Mouse (Mus musculus) midbrain, embryonic 14.5 days (tissue): Measurements from ENCODE around the gene Tbc1d1. TPM values are rescaled to one million over a fixed set of nuclear protein-coding genes. Genes with fewer than 3 reads are reported as not detected.

Experiments used
- ATAC-seq: fragments of 200-750 bp; cut with Nextera tagmentation; 2 replicates; pipeline ENCODE4 v1.8.0; 2017; ENCODE audit warnings: moderate number of reproducible peaks, moderate library complexity; ENCODE audit not compliant: low FRiP score, low TSS enrichment
- DNase-seq: peaks from one replicate; pipeline ENCODE4 v3.0.0-alpha.2; 2015
- H3K27ac ChIP-seq: fragments of 300-500 bp; sonication (generic); replicated peaks from 2 replicates; pipeline ENCODE4 v1.5.1; 2014; ENCODE audit warnings: mild to moderate bottlenecking, low read depth, low read length, moderate library complexity
- H3K27me3 ChIP-seq: fragments of 300-500 bp; sonication (generic); 2 replicates; pipeline ENCODE4 v1.6.1; 2014; ENCODE audit warnings: low read length, control low read depth, mixed read lengths; ENCODE audit not compliant: control insufficient read depth, insufficient read depth
- H3K36me3 ChIP-seq: fragments of 300-500 bp; sonication (generic); 2 replicates; pipeline ENCODE4 v1.6.1; 2014; ENCODE audit warnings: low read length, control low read depth; ENCODE audit not compliant: control insufficient read depth, insufficient read depth
- H3K4me1 ChIP-seq: fragments of 300-500 bp; sonication (generic); 2 replicates; pipeline ENCODE4 v1.6.1; 2014; ENCODE audit warnings: mild to moderate bottlenecking, antibody characterized with exemption, low read length, control low read depth; ENCODE audit not compliant: control insufficient read depth, insufficient read depth
- H3K4me2 ChIP-seq: fragments of 300-500 bp; sonication (generic); 2 replicates; pipeline ENCODE4 v1.6.1; 2014; ENCODE audit warnings: mild to moderate bottlenecking, low read length, moderate library complexity
- H3K4me3 ChIP-seq: fragments of 300-500 bp; sonication (generic); replicated peaks from 2 replicates; pipeline ENCODE4 v1.5.1; 2014; ENCODE audit warnings: low read depth, low read length
- H3K9ac ChIP-seq: fragments of 300-500 bp; sonication (generic); replicated peaks from 2 replicates; pipeline ENCODE4 v1.6.1; 2014; ENCODE audit warnings: mild to moderate bottlenecking, low read length, moderate library complexity
- H3K9me3 ChIP-seq: fragments of 300-500 bp; sonication (generic); 2 replicates; pipeline ENCODE4 v1.6.1; 2016; ENCODE audit warnings: low read length, control low read depth, mixed read lengths; ENCODE audit not compliant: control insufficient read depth
- WGBS: fragments of 180-500 bp; shearing (Covaris S2); extraction: QIAGEN DNeasy Blood & Tissue Kit; methylation state at CpG from one replicate; pipeline ENCODE4 v1.1.7; 2014; 5-methylcytosine and 5-hydroxymethylcytosine counted together
- polyA plus RNA-seq: library from polyadenylated mRNA; unstranded; fragments of >200 nt; fragmentation: Nextera tagmentation; extraction: Ambion mirVana; gene quantifications from 2 replicates; pipeline ENCODE4 v1.2.1, GENCODE M21; 2014

The Tbc1d1 gene
- polyA plus RNA-seq, 1 experiment from 2014 or later: 11.7 TPM

DNA sequence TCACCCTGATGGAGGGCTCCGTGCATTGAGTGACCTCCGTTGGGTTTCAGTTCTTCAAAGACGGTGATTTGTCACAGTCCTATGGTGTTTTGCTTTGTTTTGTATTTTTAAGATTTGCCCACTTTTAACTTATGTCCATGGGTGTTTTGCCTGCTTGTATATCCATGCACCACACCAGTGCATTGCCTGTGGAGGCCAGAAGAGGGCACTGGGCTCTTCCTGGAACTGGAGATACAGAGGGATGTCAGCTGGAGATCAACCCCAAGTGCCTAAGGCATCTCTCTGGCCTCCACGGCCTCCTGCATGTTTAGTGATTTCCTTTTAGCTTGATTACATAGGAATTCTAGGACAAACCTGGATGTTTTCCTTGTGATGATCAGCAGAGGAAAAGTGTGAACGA, 19.8 kb upstream of the Tbc1d1 start:
- Histone ChIP-seq H3K27ac (no peak overlapping the region), H3K9ac (no peak overlapping the region), H3K4me3 (no peak overlapping the region), H3K4me1 (no peaks in the 10 kb centered on the region), H3K36me3 (no peaks in the 10 kb centered on the region), H3K4me2 (no peak overlapping the region), H3K9me3 (no peaks in the 10 kb centered on the region), H3K27me3 (no peaks in the 10 kb centered on the region)
- ATAC-seq (no peak), DNase-seq (no peak)
- WGBS: 84% methylated on average over 5 of the region's 5 CpGs

DNA sequence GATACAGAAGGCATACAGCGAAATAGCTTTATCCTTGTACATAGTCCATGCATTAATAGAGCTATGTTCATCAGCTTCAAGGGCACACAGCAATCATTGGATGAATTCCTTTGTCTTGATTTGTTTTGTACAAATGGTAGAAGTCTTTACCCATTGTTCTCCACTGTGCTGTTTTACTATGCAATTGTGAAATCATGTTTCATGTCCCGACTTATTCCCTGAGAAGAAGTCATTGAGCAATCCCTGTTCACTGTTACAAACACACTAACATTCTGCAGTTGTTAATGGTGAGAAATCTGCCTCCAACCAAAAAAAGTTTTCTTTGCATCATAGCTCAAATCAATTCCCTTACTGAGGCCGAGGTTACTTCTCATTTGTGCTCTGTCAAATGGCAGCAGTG, 15.9 kb upstream of the Tbc1d1 start:
- ATAC-seq: no peak
- whole genome bisulfite sequencing: 84% methylated on average over 3 of the region's 3 CpGs

DNA sequence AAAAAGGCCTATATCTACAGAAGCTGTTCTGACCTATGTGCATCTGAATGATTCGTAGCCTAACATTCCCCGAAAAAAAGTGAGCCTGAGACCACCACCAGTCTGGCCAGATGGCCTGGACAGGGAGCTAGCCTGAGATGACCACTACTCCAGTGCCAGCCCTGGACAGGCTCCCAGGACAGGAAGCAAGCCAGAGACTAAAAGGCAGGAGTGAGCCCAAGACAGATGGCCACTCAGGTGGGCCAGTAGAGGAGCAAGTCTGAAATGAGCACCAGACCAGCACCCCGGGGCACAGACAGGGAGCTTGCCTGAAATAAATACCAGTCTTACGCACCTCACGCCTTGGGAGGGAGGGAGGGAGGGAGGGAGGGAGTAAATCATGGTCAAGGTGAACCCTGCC, 11.8 kb upstream of the Tbc1d1 start:
- Histone ChIP-seq H3K4me2 (no peak overlapping the region), H3K9me3 (no peaks in the 10 kb centered on the region), H3K9ac (no peak overlapping the region), H3K27me3 (no peaks in the 10 kb centered on the region), H3K4me1 (no peaks in the 10 kb centered on the region), H3K36me3 (no peaks in the 10 kb centered on the region), H3K4me3 (no peak overlapping the region), H3K27ac (no peak overlapping the region)
- ATAC-seq (no peak), DNase-seq (no peak)
- WGBS: 89% methylated on average over 5 of the region's 5 CpGs

More for the DNA sequence above, 15.9 kb upstream of the Tbc1d1 start:
- H3K9me3 ChIP-seq: no peaks in the 10 kb centered on the region
- H3K4me2 ChIP-seq: no peak overlapping the region
- H3K4me1 ChIP-seq: no peaks in the 10 kb centered on the region
- H3K4me3 ChIP-seq: no peak overlapping the region
- H3K27ac ChIP-seq: no peak overlapping the region
- H3K36me3 ChIP-seq: no peaks in the 10 kb centered on the region
- H3K27me3 ChIP-seq: no peaks in the 10 kb centered on the region
- DNase-seq: no peak
- H3K9ac ChIP-seq: no peak overlapping the region

DNA sequence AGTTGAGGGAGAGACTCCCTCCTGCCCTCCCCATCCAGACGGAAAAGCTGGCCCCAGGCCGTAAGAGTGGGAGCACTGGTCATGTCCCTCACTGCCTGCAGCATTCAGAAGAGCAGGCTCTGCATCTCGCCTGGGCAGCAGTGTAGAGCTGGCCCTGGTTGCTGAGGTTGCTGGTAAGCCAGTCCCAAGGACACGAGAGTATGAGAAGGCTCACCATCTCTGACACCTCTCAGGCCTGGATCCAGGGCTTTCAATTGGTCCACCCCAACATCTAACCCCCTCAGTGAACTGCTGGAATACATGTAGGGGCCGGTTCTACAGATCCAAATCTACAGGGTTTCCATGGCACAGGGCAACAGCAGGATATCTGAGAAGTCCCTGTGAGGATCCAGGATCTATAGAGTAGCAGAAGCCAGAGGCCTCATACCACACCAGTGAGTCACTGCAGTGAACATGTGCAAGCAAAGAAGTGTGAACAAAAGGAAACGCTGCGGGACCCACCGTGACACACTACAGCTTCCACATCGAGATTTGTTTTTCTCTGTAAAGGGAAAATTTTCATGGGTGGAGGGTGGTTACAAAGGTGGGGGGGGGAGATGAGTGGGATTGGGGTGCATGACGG, 9.6 kb upstream of the Tbc1d1 start:
- Histone ChIP-seq H3K9ac (no peak overlapping the region), H3K27ac (no peak overlapping the region), H3K27me3 (no peaks in the 10 kb centered on the region), H3K4me1 (no peaks in the 10 kb centered on the region), H3K4me2 (no peak overlapping the region), H3K36me3 (no peaks in the 10 kb centered on the region), H3K9me3 (no peaks in the 10 kb centered on the region), H3K4me3 (no peak overlapping the region)
- ATAC-seq (no peak), DNase-seq (no peak)
- whole genome bisulfite sequencing: 85% methylated on average over 10 of the region's 10 CpGs

DNA sequence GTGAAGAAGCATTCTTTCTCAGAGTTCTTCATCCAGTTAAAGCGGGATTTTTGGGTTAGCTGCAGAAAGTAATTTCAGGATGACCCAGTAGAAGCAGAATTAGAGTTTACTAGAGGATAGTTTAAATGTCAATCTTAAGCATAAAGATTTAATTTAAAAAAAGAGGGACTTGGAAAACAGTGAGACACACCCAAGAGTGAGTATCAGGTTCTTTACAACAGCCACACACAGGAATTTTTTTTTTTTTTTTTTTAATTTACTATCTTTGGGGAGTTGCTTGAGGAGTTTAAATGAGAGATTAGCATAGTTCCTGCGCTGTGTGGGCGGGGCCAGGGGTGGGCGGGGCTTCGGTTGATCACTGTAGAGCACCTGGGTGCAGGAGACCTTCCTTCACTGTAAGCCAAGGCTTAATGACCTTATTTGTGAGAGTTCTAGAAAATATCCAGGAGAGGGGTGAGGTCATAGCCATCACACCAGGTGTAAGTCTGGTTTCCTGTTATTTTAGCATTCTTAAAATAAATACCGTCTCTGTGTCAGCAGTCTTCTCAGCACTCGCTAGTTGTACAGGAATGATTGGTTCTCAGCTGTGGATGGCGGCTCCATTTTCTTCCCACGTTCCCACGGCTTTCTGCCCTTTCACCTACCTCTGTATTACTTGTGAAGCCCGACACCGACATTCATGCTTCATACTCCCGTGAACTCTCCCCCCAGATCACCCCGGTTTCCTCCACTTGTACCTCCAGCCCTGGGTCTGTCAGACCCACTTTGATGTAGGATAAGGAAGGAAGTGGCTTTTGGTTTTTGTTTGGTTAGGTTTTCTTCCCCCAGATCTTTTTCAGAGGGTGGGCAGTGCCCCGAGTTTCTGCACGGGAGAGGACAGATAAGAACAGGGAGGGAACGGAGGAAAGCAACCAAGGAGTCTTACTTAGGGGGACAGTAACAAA, 6.6 kb upstream of the Tbc1d1 start:
- 40% methylated on average over 17 of the region's 17 CpGs for WGBS
- no peaks in the 10 kb centered on the region for H3K4me1 ChIP-seq
- ATAC-seq (no peak), DNase-seq (no peak)
- no peaks in the 10 kb centered on the region for H3K9me3 ChIP-seq
- no peaks in the 10 kb centered on the region for H3K27me3 ChIP-seq
- H3K9ac ChIP-seq: no peak overlapping the region
- H3K4me3 ChIP-seq: no peak overlapping the region
- H3K27ac ChIP-seq: no peak overlapping the region
- H3K36me3 ChIP-seq: no peaks in the 10 kb centered on the region
- no peak overlapping the region for H3K4me2 ChIP-seq

DNA sequence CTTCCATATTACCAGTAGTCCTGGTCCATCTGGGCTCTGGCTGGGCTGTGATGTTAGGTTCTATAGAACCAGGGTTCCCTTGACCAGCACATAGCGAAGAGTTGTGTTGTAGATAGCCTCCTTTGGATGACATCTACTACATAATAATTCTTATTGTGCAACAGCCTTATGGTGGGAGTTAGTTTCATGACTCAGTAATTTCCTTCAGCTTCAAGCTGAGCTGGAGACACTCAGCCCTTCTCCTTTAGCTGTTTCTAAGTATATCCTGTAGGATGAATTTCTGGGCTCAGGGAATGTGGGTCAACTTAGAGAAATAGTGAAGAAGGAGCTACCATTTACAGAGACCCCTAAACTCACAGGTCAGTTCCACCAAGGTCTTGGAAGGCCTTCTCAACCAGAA, 2.8 kb upstream of the Tbc1d1 start:
- no peak overlapping the region for H3K27ac ChIP-seq
- peaks cover 9% of the 10 kb centered on the region for H3K27me3 ChIP-seq
- no peak overlapping the region for H3K4me2 ChIP-seq
- ATAC-seq: no peak
- WGBS: 93% methylated on average over 1 of the region's 1 CpGs
- H3K4me3 ChIP-seq: no peak overlapping the region
- no peak for DNase-seq
- H3K4me1 ChIP-seq: no peaks in the 10 kb centered on the region
- no peaks in the 10 kb centered on the region for H3K36me3 ChIP-seq
- no peaks in the 10 kb centered on the region for H3K9me3 ChIP-seq
- no peak overlapping the region for H3K9ac ChIP-seq

DNA sequence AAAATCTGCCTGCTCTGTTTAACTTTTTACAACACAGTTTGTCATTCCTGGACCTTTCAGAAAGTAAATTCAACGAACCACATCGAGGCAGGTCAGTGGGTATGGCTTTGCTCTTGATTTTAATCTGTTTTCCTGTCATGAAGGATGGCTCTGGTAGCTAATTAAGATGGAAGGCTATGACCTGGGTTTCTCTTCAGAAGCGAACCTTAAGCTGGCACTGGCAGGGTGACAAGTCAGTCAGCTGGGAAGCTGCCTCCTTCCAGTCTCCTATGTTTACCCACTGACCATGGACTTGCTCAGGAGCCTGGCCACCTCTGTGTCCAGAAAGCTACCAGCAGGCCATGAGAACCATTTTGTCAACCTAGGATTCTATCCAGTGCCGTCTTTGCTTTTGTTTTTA, 474 bp downstream of the Tbc1d1 start:
- H3K36me3 ChIP-seq: no peaks in the 10 kb centered on the region
- no peak overlapping the region for H3K4me2 ChIP-seq
- H3K4me1 ChIP-seq: 0 out of 2 replicates have a peak, but pooled peaks cover 4% of the 10 kb centered on the region
- WGBS: 46% methylated on average over 4 of the region's 4 CpGs
- ATAC-seq (no peak), DNase-seq (no peak)
- peaks cover 23% of the 10 kb centered on the region for H3K27me3 ChIP-seq
- H3K9ac ChIP-seq: no peak overlapping the region
- H3K27ac ChIP-seq: no peak overlapping the region
- H3K4me3 ChIP-seq: no peak overlapping the region
- no peaks in the 10 kb centered on the region for H3K9me3 ChIP-seq

DNA sequence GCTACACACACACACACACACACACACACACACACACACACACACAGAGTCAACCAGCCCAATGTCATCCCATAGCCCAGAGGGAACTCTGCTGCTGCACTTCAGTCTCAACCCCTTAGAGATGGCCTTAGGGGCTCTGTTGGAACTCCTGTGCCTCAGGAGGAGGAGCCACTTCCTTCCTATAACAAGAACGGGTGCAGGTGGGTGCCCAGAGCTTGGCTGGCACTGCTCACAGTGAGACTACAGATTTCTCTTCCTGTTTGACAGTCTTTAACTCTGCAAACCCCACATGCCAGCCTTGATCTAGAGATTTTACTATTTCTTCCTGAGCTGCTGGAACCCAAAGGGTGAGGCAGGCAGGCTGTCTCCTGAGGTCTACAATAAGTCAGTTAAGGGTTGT, 1.8 kb downstream of the Tbc1d1 start:
- Histone ChIP-seq H3K36me3 (no peaks in the 10 kb centered on the region), H3K27ac (no peak overlapping the region), H3K4me2 (no peak overlapping the region), H3K27me3 (peaks cover 27% of the 10 kb centered on the region), H3K9me3 (no peaks in the 10 kb centered on the region), H3K4me1 (0 out of 2 replicates have a peak, but pooled peaks cover 4% of the 10 kb centered on the region), H3K9ac (no peak overlapping the region), H3K4me3 (no peak overlapping the region)
- DNase-seq (no peak), ATAC-seq (no peak)
- 56% methylated on average over 1 of the region's 1 CpGs for WGBS

DNA sequence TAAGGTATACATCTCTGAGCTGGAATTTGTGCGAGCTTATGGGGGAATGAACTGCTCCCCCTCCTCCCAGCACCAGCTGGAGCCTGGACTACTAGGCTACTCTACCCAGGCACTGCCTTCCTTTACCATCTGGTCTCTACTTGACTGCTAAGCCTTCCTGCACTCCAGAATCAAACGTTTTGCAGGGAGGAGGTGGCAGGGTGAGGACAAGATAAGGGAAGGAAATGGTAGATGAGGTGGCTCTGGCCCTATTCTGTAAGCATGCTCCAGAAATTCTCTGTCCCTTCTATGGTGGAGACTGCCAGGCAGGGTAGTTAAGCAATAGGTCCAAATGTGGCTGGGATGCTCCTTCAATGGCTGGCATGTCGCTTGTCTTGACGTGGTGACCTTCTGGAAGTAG, 2.4 kb downstream of the Tbc1d1 start:
- 0 out of 2 replicates have a peak, but pooled peaks cover 4% of the 10 kb centered on the region for H3K4me1 ChIP-seq
- no peak overlapping the region for H3K27ac ChIP-seq
- peak overlapping the region; percentile 100 for H3K4me2 ChIP-seq
- no peak overlapping the region for H3K4me3 ChIP-seq
- 47% methylated on average over 4 of the region's 4 CpGs for WGBS
- H3K27me3 ChIP-seq: peaks cover 27% of the 10 kb centered on the region
- H3K9ac ChIP-seq: no peak overlapping the region
- no peaks in the 10 kb centered on the region for H3K9me3 ChIP-seq
- ATAC-seq (no peak), DNase-seq (no peak)
- H3K36me3 ChIP-seq: no peaks in the 10 kb centered on the region
